Mouse (Mus musculus): ENCODE measurements around the gene Slc35f3. TPM values are rescaled to one million over a fixed set of nuclear protein-coding genes. Genes with fewer than 3 reads are reported as not detected.
"Not testable (repeated sequence)": the region's sequence is repeated elsewhere in the genome, so short reads cannot be mapped to it uniquely, and the experiment has no call there.

Gene Slc35f3
- polyA plus RNA-seq, 1 experiment from 2014 or later: 3.4 TPM

GRCm38 (mm10) chr8:126381299-126381698 is 82.9 kb downstream of the Slc35f3 start:
- 84% methylated on average over 7 of the region's 7 CpGs for WGBS

DNA sequence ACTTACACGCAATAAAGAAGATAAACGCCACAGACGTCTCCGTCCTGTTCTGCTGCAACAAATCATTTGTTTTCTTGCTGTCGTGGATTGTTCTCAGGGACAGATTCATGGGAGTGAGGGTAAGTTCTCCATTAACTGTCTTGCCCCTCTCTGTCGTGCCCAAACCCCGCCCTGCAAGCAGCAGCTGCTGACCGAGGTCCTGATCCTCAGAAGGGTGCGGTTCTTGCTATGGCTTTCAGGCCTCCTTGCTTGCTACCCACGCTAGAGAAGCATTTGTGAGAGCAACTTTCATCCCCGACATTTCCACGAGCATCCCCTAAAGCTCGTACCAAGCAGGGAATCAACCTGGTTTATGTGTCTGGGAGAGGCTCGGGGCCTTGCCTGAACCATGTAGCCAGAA is 83.9 kb downstream of the Slc35f3 start:
- H3K9me3 ChIP-seq (ENCODE audit: control insufficient read depth, low read length): no peaks in the 10 kb centered on the region
- DNase-seq (ENCODE audit: low spot score): no peak
- no peak overlapping the region for H3K27ac ChIP-seq
- 43% methylated on average over 14 of the region's 14 CpGs for WGBS
- H3K27me3 ChIP-seq (ENCODE audit: control insufficient read depth, insufficient read depth, low read length): no peaks in the 10 kb centered on the region
- H3K4me2 ChIP-seq (replicated peaks): no peak overlapping the region
- ATAC-seq (ENCODE audit: low FRiP score): no peak
- H3K4me3 ChIP-seq (replicated peaks; ENCODE audit: low read length): no peak overlapping the region
- H3K4me1 ChIP-seq (replicated peaks; ENCODE audit: control insufficient read depth, insufficient read depth, low read length): no peaks in the 10 kb centered on the region
- H3K9ac ChIP-seq: no peak overlapping the region
- H3K36me3 ChIP-seq (replicated peaks; ENCODE audit: control insufficient read depth, insufficient read depth): no peaks in the 10 kb centered on the region

More at GRCm38 (mm10) chr8:126381299-126381698, 82.9 kb downstream of the Slc35f3 start:
- no peak overlapping the region for H3K4me3 ChIP-seq (replicated peaks; ENCODE audit: low read length)
- H3K4me1 ChIP-seq (replicated peaks; ENCODE audit: control insufficient read depth, insufficient read depth, low read length): no peaks in the 10 kb centered on the region
- no peaks in the 10 kb centered on the region for H3K36me3 ChIP-seq (replicated peaks; ENCODE audit: control insufficient read depth, insufficient read depth)
- no peak for ATAC-seq (ENCODE audit: low FRiP score)
- H3K9me3 ChIP-seq (ENCODE audit: control insufficient read depth, low read length): no peaks in the 10 kb centered on the region
- no peak overlapping the region for H3K27ac ChIP-seq
- no peaks in the 10 kb centered on the region for H3K27me3 ChIP-seq (ENCODE audit: control insufficient read depth, insufficient read depth, low read length)
- H3K4me2 ChIP-seq (replicated peaks): no peak overlapping the region
- H3K9ac ChIP-seq: no peak overlapping the region
- DNase-seq (ENCODE audit: low spot score): no peak

DNA sequence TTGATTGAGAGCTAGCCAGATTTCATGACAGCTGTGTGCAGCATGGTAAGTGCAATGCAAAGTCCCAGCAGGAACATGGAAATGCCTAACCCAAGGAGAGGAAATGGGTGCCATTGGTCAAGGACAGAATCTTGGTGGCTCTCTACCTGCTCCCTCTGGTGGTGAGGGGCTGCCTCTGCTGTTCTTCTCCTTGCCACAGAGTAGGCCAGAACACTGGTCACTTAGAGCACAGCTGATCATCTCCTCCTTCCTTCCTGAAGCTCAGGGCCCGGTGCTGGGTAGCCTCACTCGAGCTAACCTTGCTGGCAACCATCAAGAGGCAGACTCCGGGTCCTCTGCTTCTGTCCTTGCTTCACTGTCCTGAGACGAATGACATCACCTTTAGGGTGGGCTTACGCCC is 84.4 kb downstream of the Slc35f3 start:
- DNase-seq (ENCODE audit: low spot score) (peak; percentile 61), ATAC-seq (ENCODE audit: low FRiP score) (no peak)
- Histone ChIP-seq H3K36me3 (replicated peaks; ENCODE audit: control insufficient read depth, insufficient read depth) (no peaks in the 10 kb centered on the region), H3K27ac (no peak overlapping the region), H3K9ac (no peak overlapping the region), H3K9me3 (ENCODE audit: control insufficient read depth, low read length) (no peaks in the 10 kb centered on the region), H3K4me1 (replicated peaks; ENCODE audit: control insufficient read depth, insufficient read depth, low read length) (no peaks in the 10 kb centered on the region), H3K4me2 (replicated peaks) (no peak overlapping the region), H3K27me3 (ENCODE audit: control insufficient read depth, insufficient read depth, low read length) (no peaks in the 10 kb centered on the region), H3K4me3 (replicated peaks; ENCODE audit: low read length) (no peak overlapping the region)
- 71% methylated on average over 5 of the region's 5 CpGs for WGBS

DNA sequence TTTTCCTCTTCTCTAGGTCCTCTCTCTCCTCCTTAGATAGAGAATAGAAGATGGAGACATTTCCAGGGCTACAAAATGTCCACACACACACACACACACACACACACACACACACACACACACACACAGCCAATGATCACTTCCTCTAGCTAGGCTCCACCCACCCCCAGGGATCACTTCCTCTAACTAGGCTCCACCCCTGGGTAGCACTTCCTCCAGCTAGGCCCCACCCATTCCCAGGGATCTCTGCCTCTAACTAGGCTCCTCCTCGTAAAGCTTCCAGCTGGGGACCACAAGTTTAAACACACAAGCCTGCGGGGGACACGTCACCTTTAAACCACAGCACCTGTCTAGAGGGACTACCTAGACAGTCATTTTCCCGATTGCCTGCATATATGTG is 89.2 kb downstream of the Slc35f3 start:
- no peak overlapping the region for H3K9ac ChIP-seq
- no peaks in the 10 kb centered on the region for H3K27me3 ChIP-seq (ENCODE audit: control insufficient read depth, insufficient read depth, low read length)
- no peak for ATAC-seq (ENCODE audit: low FRiP score)
- no peak overlapping the region for H3K4me2 ChIP-seq (replicated peaks)
- no peaks in the 10 kb centered on the region for H3K9me3 ChIP-seq (ENCODE audit: control insufficient read depth, low read length)
- 86% methylated on average over 4 of the region's 4 CpGs for WGBS
- H3K4me1 ChIP-seq (replicated peaks; ENCODE audit: control insufficient read depth, insufficient read depth, low read length): no peaks in the 10 kb centered on the region
- no peak overlapping the region for H3K27ac ChIP-seq
- DNase-seq (ENCODE audit: low spot score): no peak
- no peaks in the 10 kb centered on the region for H3K36me3 ChIP-seq (replicated peaks; ENCODE audit: control insufficient read depth, insufficient read depth)
- H3K4me3 ChIP-seq (replicated peaks; ENCODE audit: low read length): no peak overlapping the region

DNA sequence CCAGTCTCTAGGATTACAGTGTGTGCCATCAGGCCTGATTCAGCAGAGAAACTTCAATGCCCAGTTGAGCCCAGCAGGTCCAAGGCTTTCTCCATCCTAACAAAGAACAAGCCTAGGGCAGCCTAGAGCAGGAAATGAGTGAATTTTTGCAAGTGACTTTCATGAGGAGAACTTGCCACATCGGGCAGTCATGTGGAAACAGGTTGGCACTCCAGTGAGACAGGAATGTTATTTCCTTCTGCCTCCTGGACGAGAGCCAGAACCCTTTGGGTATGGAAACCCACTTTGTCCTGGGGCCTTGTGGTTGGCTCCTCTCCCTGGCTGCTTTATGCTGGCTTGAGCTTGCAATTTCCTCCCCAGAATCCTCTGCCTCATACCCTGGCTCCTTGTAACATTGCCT is 93.2 kb downstream of the Slc35f3 start:
- Histone ChIP-seq H3K36me3 (replicated peaks; ENCODE audit: control insufficient read depth, insufficient read depth) (no peaks in the 10 kb centered on the region), H3K9me3 (ENCODE audit: control insufficient read depth, low read length) (no peaks in the 10 kb centered on the region), H3K27ac (no peak overlapping the region), H3K4me1 (replicated peaks; ENCODE audit: control insufficient read depth, insufficient read depth, low read length) (no peaks in the 10 kb centered on the region; the same call in 1 of the 2 replicates), H3K9ac (no peak overlapping the region), H3K4me3 (replicated peaks; ENCODE audit: low read length) (no peak overlapping the region), H3K4me2 (replicated peaks) (no peak overlapping the region), H3K27me3 (ENCODE audit: control insufficient read depth, insufficient read depth, low read length) (no peaks in the 10 kb centered on the region)
- DNase-seq (ENCODE audit: low spot score): peak; percentile 51
- no peak for ATAC-seq (ENCODE audit: low FRiP score)
- WGBS: 60% methylated on average over 2 of the region's 2 CpGs

DNA sequence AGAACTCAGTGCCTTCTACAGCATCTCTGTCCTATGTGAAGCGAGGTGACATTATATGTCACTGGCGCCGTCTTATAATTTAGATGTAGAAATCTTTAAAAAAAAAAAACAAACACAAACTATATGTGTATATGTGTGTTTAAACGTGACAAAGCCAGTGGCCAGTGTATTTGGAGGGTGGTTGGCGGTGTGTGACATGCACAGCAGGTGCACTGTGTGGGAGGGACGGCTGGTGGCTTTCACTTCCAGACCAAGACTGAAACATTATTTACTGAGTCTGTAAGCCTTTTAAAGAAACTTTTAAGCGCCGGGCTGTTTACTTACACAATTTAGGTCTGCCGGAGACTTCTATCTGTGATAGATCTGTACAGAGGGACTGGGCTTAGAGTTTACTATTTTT is 97.0 kb downstream of the Slc35f3 start:
- Histone ChIP-seq H3K9ac (no peak overlapping the region), H3K36me3 (replicated peaks; ENCODE audit: control insufficient read depth, insufficient read depth) (no peaks in the 10 kb centered on the region), H3K27ac (no peak overlapping the region), H3K9me3 (ENCODE audit: control insufficient read depth, low read length) (no peaks in the 10 kb centered on the region), H3K4me1 (replicated peaks; ENCODE audit: control insufficient read depth, insufficient read depth, low read length) (no peaks in the 10 kb centered on the region; the same call in 1 of the 2 replicates), H3K27me3 (ENCODE audit: control insufficient read depth, insufficient read depth, low read length) (no peaks in the 10 kb centered on the region), H3K4me2 (replicated peaks) (no peak overlapping the region), H3K4me3 (replicated peaks; ENCODE audit: low read length) (no peak overlapping the region)
- DNase-seq (ENCODE audit: low spot score) (no peak), ATAC-seq (ENCODE audit: low FRiP score) (no peak)
- 67% methylated on average over 9 of the region's 9 CpGs for WGBS

GRCm38 (mm10) chr8:126395917-126396316 is 97.6 kb downstream of the Slc35f3 start:
- Histone ChIP-seq H3K36me3 (replicated peaks; ENCODE audit: control insufficient read depth, insufficient read depth) (no peaks in the 10 kb centered on the region), H3K27ac (no peak overlapping the region), H3K9ac (no peak overlapping the region), H3K4me2 (replicated peaks) (no peak overlapping the region), H3K4me3 (replicated peaks; ENCODE audit: low read length) (no peak overlapping the region), H3K4me1 (replicated peaks; ENCODE audit: control insufficient read depth, insufficient read depth, low read length) (no peaks in the 10 kb centered on the region; the same call in 1 of the 2 replicates), H3K9me3 (ENCODE audit: control insufficient read depth, low read length) (no peaks in the 10 kb centered on the region), H3K27me3 (ENCODE audit: control insufficient read depth, insufficient read depth, low read length) (no peaks in the 10 kb centered on the region)
- ATAC-seq (ENCODE audit: low FRiP score): no peak
- peak; percentile 40 for DNase-seq (ENCODE audit: low spot score)
- WGBS: 43% methylated on average over 5 of the region's 5 CpGs

DNA sequence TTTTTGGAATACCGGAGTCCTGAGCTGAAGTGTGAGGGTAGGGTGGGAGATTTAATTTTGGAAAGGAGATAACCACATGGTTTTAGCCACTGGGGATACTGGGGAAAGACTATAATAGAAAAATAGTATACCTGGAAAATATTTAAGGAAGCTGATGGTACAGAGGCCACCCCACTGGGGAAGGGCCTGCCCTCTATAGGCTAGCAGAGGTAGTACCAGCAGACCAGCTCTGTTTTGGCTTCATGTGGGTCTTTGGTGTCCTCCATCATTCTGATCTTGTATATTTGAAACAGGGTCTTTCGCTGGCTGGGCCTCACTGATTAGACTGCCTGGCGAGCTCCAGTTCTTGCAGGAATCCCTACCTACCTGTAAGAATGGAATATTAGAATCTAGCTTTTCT is 100.0 kb downstream of the Slc35f3 start:
- Histone ChIP-seq H3K27me3 (ENCODE audit: control insufficient read depth, insufficient read depth, low read length) (no peaks in the 10 kb centered on the region), H3K9ac (no peak overlapping the region), H3K4me3 (replicated peaks; ENCODE audit: low read length) (no peak overlapping the region), H3K4me1 (replicated peaks; ENCODE audit: control insufficient read depth, insufficient read depth, low read length) (no peaks in the 10 kb centered on the region; the same call in 1 of the 2 replicates), H3K27ac (no peak overlapping the region), H3K36me3 (replicated peaks; ENCODE audit: control insufficient read depth, insufficient read depth) (no peaks in the 10 kb centered on the region), H3K4me2 (replicated peaks) (no peak overlapping the region), H3K9me3 (ENCODE audit: control insufficient read depth, low read length) (no peaks in the 10 kb centered on the region)
- DNase-seq (ENCODE audit: low spot score) (no peak), ATAC-seq (ENCODE audit: low FRiP score) (no peak)
- 65% methylated on average over 3 of the region's 3 CpGs for WGBS

GRCm38 (mm10) chr8:126404550-126404949 is 106.2 kb downstream of the Slc35f3 start:
- H3K4me2 ChIP-seq (replicated peaks); H3K9me3 ChIP-seq (ENCODE audit: control insufficient read depth, low read length); ATAC-seq (ENCODE audit: low FRiP score); H3K36me3 ChIP-seq (replicated peaks; ENCODE audit: control insufficient read depth, insufficient read depth); DNase-seq (ENCODE audit: low spot score); H3K4me3 ChIP-seq (replicated peaks; ENCODE audit: low read length); H3K27me3 ChIP-seq (ENCODE audit: control insufficient read depth, insufficient read depth, low read length); H3K27ac ChIP-seq; H3K4me1 ChIP-seq (replicated peaks; ENCODE audit: control insufficient read depth, insufficient read depth, low read length); H3K9ac ChIP-seq: not testable (repeated sequence)

DNA sequence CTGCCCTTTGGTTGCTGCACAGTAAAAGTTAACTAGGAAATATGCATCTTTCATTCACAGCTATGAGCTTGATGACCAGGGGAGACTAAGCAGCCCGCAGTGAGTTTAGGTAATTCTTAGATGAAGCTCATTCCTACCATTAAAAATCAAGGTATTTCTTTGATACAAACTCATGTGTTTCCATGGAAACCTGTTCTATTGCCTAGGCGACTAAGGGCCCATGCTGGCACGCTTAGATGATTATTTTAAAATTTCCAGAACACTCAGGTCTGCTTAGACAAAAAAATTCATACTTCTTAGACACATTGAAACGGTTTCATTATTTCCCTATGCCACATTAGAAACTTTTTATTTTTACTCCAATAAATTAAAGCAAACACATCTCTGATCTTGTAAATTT is 106.7 kb downstream of the Slc35f3 start:
- no peak overlapping the region for H3K4me2 ChIP-seq (replicated peaks)
- no peaks in the 10 kb centered on the region for H3K27me3 ChIP-seq (ENCODE audit: control insufficient read depth, insufficient read depth, low read length)
- WGBS: 73% methylated on average over 4 of the region's 4 CpGs
- H3K4me1 ChIP-seq (replicated peaks; ENCODE audit: control insufficient read depth, insufficient read depth, low read length): no peaks in the 10 kb centered on the region
- H3K9me3 ChIP-seq (ENCODE audit: control insufficient read depth, low read length): no peaks in the 10 kb centered on the region
- H3K36me3 ChIP-seq (replicated peaks; ENCODE audit: control insufficient read depth, insufficient read depth): no peaks in the 10 kb centered on the region
- no peak overlapping the region for H3K9ac ChIP-seq
- ATAC-seq (ENCODE audit: low FRiP score) (no peak), DNase-seq (ENCODE audit: low spot score) (no peak)
- no peak overlapping the region for H3K4me3 ChIP-seq (replicated peaks; ENCODE audit: low read length)
- no peak overlapping the region for H3K27ac ChIP-seq

All from hindbrain, embryonic 14.5 days (tissue).